Comparison of ENCODE assay signal across 9 mouse cellular contexts in the genomic region with DNA sequence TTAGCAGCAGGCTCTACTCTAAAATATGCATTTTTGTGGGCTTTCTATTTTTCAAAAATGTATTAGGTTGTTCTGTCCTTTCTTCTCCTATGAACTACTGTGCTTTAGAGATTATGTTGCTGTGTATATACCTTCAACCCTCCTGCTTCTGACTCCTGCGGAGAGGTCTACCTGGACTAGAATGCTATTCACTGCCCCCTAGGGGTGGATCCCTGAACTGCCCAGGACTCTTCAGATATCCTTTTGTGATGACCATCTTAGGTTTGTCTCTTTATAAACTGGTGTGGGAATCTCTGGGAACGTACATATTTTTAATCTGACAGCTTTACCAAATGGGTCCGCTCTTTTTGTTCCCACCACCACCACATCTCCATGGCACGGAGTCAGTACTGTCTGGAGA.
DNase-seq lines count a peak whose midpoint lies in the region; ATAC-seq and TF ChIP-seq lines count a peak whose summit lies in the region.
"Had no signal": no experiment of that assay in that cellular context is flagged by ENCODE, and none has a peak within 500 bp of the region (broad histone marks: within the 10 kb centered on the region; RNA-seq: fewer than 3 reads in every experiment).

No protein-coding gene starts in this region.

- TF ChIP-seq CTCF in liver, postnatal 0 days (IDR thresholded peaks at IDR 0.05; ENCODE audit: low read depth): peak; percentile 69
- peak; percentile 82 for TF ChIP-seq CTCF in stomach, postnatal 0 days (IDR thresholded peaks at IDR 0.05; ENCODE audit: low read depth)

- no peaks in the 10 kb centered on the region for H3K36me3 ChIP-seq in liver, postnatal 0 days (replicated peaks; ENCODE audit: insufficient read depth, low read length)
- H3K36me3 ChIP-seq in stomach, postnatal 0 days (ENCODE audit: control insufficient read depth, insufficient read depth, low read length): no peaks in the 10 kb centered on the region
- H3K36me3 ChIP-seq: G1E had no signal

- no peak for TF ChIP-seq EP300 in liver, postnatal 0 days (IDR thresholded peaks at IDR 0.05; ENCODE audit: low read depth)
- TF ChIP-seq EP300 in stomach, postnatal 0 days (optimal IDR thresholded peaks at IDR 0.05): no peak

- no peak overlapping the region for H3K4me3 ChIP-seq in liver, postnatal 0 days (ENCODE audit: low read depth, low read length)
- no peak overlapping the region for H3K4me3 ChIP-seq in stomach, postnatal 0 days (ENCODE audit: low read depth, low read length)

- H3K27me3 ChIP-seq in liver, postnatal 0 days (ENCODE audit: insufficient read depth, low read length): 0 out of 2 replicates have a peak, but pooled peaks cover 5% of the 10 kb centered on the region
- no peaks in the 10 kb centered on the region for H3K27me3 ChIP-seq in stomach, postnatal 0 days (ENCODE audit: control insufficient read depth, insufficient read depth, low read length)

- WGBS in liver, postnatal 0 days (ENCODE audit: insufficient replicate concordance): 32% methylated on average over 4 of the region's 4 CpGs
- 42% methylated on average over 4 of the region's 4 CpGs for WGBS in stomach, postnatal 0 days

- H3K9ac ChIP-seq in liver, postnatal 0 days (replicated peaks): no peak overlapping the region
- no peak overlapping the region for H3K9ac ChIP-seq in stomach, postnatal 0 days (ENCODE audit: low read length)

- H3K9me3 ChIP-seq in liver, postnatal 0 days (ENCODE audit: low read length): no peaks in the 10 kb centered on the region
- H3K9me3 ChIP-seq in stomach, postnatal 0 days (ENCODE audit: control insufficient read depth, low read length): no peaks in the 10 kb centered on the region

- DNase-seq in gastrocnemius, adult 18-20 months (ENCODE audit: low spot score): peak; percentile 44
- no peak for DNase-seq in gastrocnemius, postnatal 25 days
- DNase-seq in urinary bladder, adult 2 months (ENCODE audit: low spot score): peak; percentile 28
- DNase-seq in urinary bladder, postnatal 10 days (ENCODE audit: low spot score): no peak
- peak; percentile 78 for DNase-seq in embryo, embryonic 10.5 days (ENCODE audit: low spot score)
- DNase-seq in induced T-regulatory cell, adult 2 months (ENCODE audit: low read depth): peak; percentile 49
- peak; percentile 49 for DNase-seq in liver, postnatal 0 days
- peak; percentile 68 for DNase-seq in stomach, postnatal 0 days (ENCODE audit: low spot score)

- H3K27ac ChIP-seq in liver, postnatal 0 days (ENCODE audit: low read depth): no peak overlapping the region
- H3K27ac ChIP-seq in stomach, postnatal 0 days (replicated peaks): no peak overlapping the region

- no peak overlapping the region for H3K4me2 ChIP-seq in liver, postnatal 0 days (ENCODE audit: low read depth, low read length)
- no peak overlapping the region for H3K4me2 ChIP-seq in stomach, postnatal 0 days (replicated peaks; ENCODE audit: low read depth)

- no peaks in the 10 kb centered on the region for H3K4me1 ChIP-seq in liver, postnatal 0 days (ENCODE audit: insufficient read depth)
- H3K4me1 ChIP-seq in stomach, postnatal 0 days (replicated peaks; ENCODE audit: control insufficient read depth, insufficient read depth): no peaks in the 10 kb centered on the region

- no peak for ATAC-seq in liver, postnatal 0 days
- no peak for ATAC-seq in stomach, postnatal 0 days (ENCODE audit: low FRiP score, low TSS enrichment)

Comparison
In these comparisons a context has a peak if more than half of its experiments do, and no peak if none do; other contexts are left out.
1. DNase-seq: peak in gastrocnemius, adult 18-20 months (single experiment), urinary bladder, adult 2 months (single experiment), embryo, embryonic 10.5 days (single experiment), induced T-regulatory cell, adult 2 months (single experiment), liver, postnatal 0 days (single experiment) and stomach, postnatal 0 days (single experiment); none in gastrocnemius, postnatal 25 days (single experiment) and urinary bladder, postnatal 10 days (single experiment).